Mouse (Mus musculus): ENCODE measurements around the gene Derl3. TPM values are rescaled to one million over a fixed set of nuclear protein-coding genes. Genes with fewer than 3 reads are reported as not detected.

Derl3 gene
- total and polyA plus RNA-seq, 3 experiments = 13.1 to 36.6 (median 36.2) TPM

DNA sequence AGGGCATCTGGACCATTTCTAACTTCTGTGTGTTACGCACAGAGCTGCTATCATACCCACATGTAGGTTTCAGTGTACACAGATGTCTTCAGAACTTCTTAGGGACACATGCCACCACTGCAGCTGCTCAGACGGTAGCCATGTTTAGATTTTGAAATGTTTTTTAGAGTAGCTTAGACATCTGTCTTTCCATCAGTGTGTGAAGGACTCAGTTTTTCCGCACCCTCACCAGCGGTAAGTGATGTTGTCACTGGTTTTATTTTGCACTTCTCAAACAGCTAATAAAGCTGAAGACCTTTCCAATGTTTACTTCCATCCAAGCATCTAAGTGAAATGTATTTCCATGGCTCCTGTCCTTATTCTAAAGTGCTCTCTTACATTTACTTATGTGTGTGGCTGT is 13.7 kb downstream of the Derl3 start:
- H3K9me3 ChIP-seq (replicated peaks; ENCODE audit: low read length) = no peaks in the 10 kb centered on the region
- H3K9ac ChIP-seq (ENCODE audit: insufficient read depth, low read depth) = no peak overlapping the region
- in situ Hi-C loops (cut with MboI; ENCODE audit: low pct_ligation_motif_present, low pct_unique_long_range_greater_than_20kb, low sequenced_read_pairs) = no loop called here
- no peak overlapping the region for H3K4me2 ChIP-seq (ENCODE audit: insufficient read depth, low read depth, poor library complexity, severe bottlenecking)
- no peaks in the 10 kb centered on the region for H3K79me2 ChIP-seq (replicated peaks; ENCODE audit: control insufficient read depth, extremely low read depth, insufficient read depth, poor library complexity, severe bottlenecking)
- H3K27ac ChIP-seq (ENCODE audit: insufficient read depth, low read depth) = no peak overlapping the region
- dilution Hi-C loops (cut with MboI; ENCODE audit: extremely low pct_ligation_motif_present, extremely low pct_unique_long_range_greater_than_20kb, low sequenced_read_pairs) = no loop called here
- no peak overlapping the region for H3K4me3 ChIP-seq (replicated peaks in 1 of 3; ENCODE audit: low read depth in 2 of 3, low read length in 2 of 3, poor library complexity in 1 of 3)
- peak; percentile 35 for DNase-seq (ENCODE audit: extremely low read depth)
- TF ChIP-seq ZMIZ1 (IDR thresholded peaks at IDR 0.05; ENCODE audit: low read depth, low read length) = no peak
- no peak for TF ChIP-seq MAFK (IDR thresholded peaks at IDR 0.05; ENCODE audit: insufficient replicate concordance, low read length)
- TF ChIP-seq USF1 (IDR thresholded peaks at IDR 0.05; ENCODE audit: low read depth, low read length) = no peak
- 0 out of 2 replicates have a peak, but pooled peaks have one; percentile 37 for TF ChIP-seq JUN (IDR thresholded peaks at IDR 0.05; ENCODE audit: insufficient read depth, low read depth, low read length)
- no peak for TF ChIP-seq CHD2 (IDR thresholded peaks at IDR 0.05; ENCODE audit: low read length)
- TF ChIP-seq HCFC1 (IDR thresholded peaks at IDR 0.05; ENCODE audit: low read depth, low read length) = no peak
- no peak for TF ChIP-seq MAX (IDR thresholded peaks at IDR 0.05; ENCODE audit: low read length)
- TF ChIP-seq ZKSCAN1 (IDR thresholded peaks at IDR 0.05; ENCODE audit: borderline replicate concordance, low read depth, low read length) = no peak
- TF ChIP-seq IRF4 (IDR thresholded peaks at IDR 0.05; ENCODE audit: low read depth, low read length) = no peak
- TF ChIP-seq UBTF (IDR thresholded peaks at IDR 0.05; ENCODE audit: low read depth, low read length) = no peak
- TF ChIP-seq CTCF (conservative IDR thresholded peaks at IDR 0.05 in 1 of 2, IDR thresholded peaks at IDR 0.05 in 1 of 2; ENCODE audit: low read depth in 2 of 2, low read length in 2 of 2) = no peak
- TF ChIP-seq PAX5 (IDR thresholded peaks at IDR 0.05; ENCODE audit: low read length) = no peak
- TF ChIP-seq JUND (conservative IDR thresholded peaks at IDR 0.05; ENCODE audit: low read depth, low read length) = peak; percentile 63
- no peak for TF ChIP-seq MEF2A (IDR thresholded peaks at IDR 0.05; ENCODE audit: borderline replicate concordance, low read depth, low read length)
- TF ChIP-seq ELF1 (IDR thresholded peaks at IDR 0.05; ENCODE audit: low read depth, low read length) = no peak
- TF ChIP-seq POLR2AphosphoS2 (IDR thresholded peaks at IDR 0.05; ENCODE audit: low read depth, low read length) = no peak
- no peak for TF ChIP-seq KAT2A (IDR thresholded peaks at IDR 0.05; ENCODE audit: insufficient replicate concordance, low read length)
- TF ChIP-seq SMC3 (IDR thresholded peaks at IDR 0.05; ENCODE audit: low read depth, low read length) = no peak
- TF ChIP-seq ZNF384 (IDR thresholded peaks at IDR 0.05; ENCODE audit: low read depth, low read length) = no peak
- no peak for TF ChIP-seq SIN3A (IDR thresholded peaks at IDR 0.05; ENCODE audit: low read length)
- TF ChIP-seq RAD21 (IDR thresholded peaks at IDR 0.05; ENCODE audit: low read depth, low read length) = no peak
- TF ChIP-seq MYC (IDR thresholded peaks at IDR 0.05; ENCODE audit: low read depth, low read length) = no peak
- TF ChIP-seq TCF12 (IDR thresholded peaks at IDR 0.05; ENCODE audit: low read depth, low read length) = peak; percentile 38; the same call in 1 of the 2 replicates
- TF ChIP-seq ZC3H11A (IDR thresholded peaks at IDR 0.05; ENCODE audit: low read depth, low read length) = no peak
- TF ChIP-seq CHD1 (IDR thresholded peaks at IDR 0.05; ENCODE audit: low read depth, low read length) = no peak
- no peak for TF ChIP-seq TBP (conservative IDR thresholded peaks at IDR 0.05; ENCODE audit: low read depth, low read length)
- peak; percentile 63 for TF ChIP-seq ETS1 (conservative IDR thresholded peaks at IDR 0.05; ENCODE audit: low read depth, low read length)
- no peak for TF ChIP-seq RCOR1 (conservative IDR thresholded peaks at IDR 0.05; ENCODE audit: low read depth, low read length)
- TF ChIP-seq NRF1 (IDR thresholded peaks at IDR 0.05; ENCODE audit: low read depth, low read length) = no peak
- TF ChIP-seq POLR2A (IDR thresholded peaks at IDR 0.05; ENCODE audit: low read depth, low read length) = no peak
- no peak for TF ChIP-seq MXI1 (IDR thresholded peaks at IDR 0.05; ENCODE audit: low read depth, low read length)
- TF ChIP-seq USF2 (conservative IDR thresholded peaks at IDR 0.05; ENCODE audit: low read depth, low read length) = no peak
- no peak for TF ChIP-seq E2F4 (IDR thresholded peaks at IDR 0.05; ENCODE audit: insufficient replicate concordance, low read depth, low read length)
- no peak for TF ChIP-seq MAZ (IDR thresholded peaks at IDR 0.05; ENCODE audit: low read depth, low read length)
- no peak for TF ChIP-seq BHLHE40 (IDR thresholded peaks at IDR 0.05; ENCODE audit: low read depth, low read length)
- TF ChIP-seq EP300 (IDR thresholded peaks at IDR 0.05; ENCODE audit: low read length) = peak; percentile 37; the same call in 1 of the 2 replicates
- TF ChIP-seq NELFE (IDR thresholded peaks at IDR 0.05; ENCODE audit: low read depth, low read length) = no peak
- H3K27me3 ChIP-seq (replicated peaks) = no peaks in the 10 kb centered on the region
- H3K36me3 ChIP-seq (replicated peaks in 1 of 2; ENCODE audit: control insufficient read depth in 1 of 2, insufficient read depth in 1 of 2, low read length in 1 of 2) = peaks cover 76 to 90% of the 10 kb centered on the region in 2 experiments
- H3K4me1 ChIP-seq (ENCODE audit: control insufficient read depth in 1 of 2, insufficient read depth in 2 of 2) = peaks cover 0 to 7% of the 10 kb centered on the region in 2 experiments; a peak in 1 of 4 replicates

Data from CH12.LX (cell line).